Mouse (Mus musculus) lung, adult 2 months (tissue): ENCODE results near the gene S1pr1.

ENCODE experiments used
- CTCF ChIP-seq: fragments of 200-500 bp; IDR thresholded peaks from 2 replicates; pipeline ENCODE4 v1.5.1; 2011; ENCODE audit warnings: mild to moderate bottlenecking, low read length, control low read depth; ENCODE audit not compliant: insufficient read depth
- POLR2A ChIP-seq: fragments of 200-500 bp; IDR thresholded peaks from 2 replicates; pipeline ENCODE4 v1.6.1; 2011; ENCODE audit warnings: low read depth, mild to moderate bottlenecking, control low read depth, low read length, borderline replicate concordance; ENCODE audit errors: extremely low read depth

GRCm38 (mm10) chr3:115715900-115716515 is 1.1 kb upstream of the S1pr1 start:
- no peak for TF ChIP-seq CTCF
- no peak for TF ChIP-seq POLR2A
